ENCODE assay signal across 9 mouse cellular contexts in genomic region chr4:98563506-98564195, GRCm38 (mm10).
A peak's percentile ranks its signal among the peaks of the same experiment; 100 is the strongest.
DNase-seq lines count a peak whose midpoint lies in the region; ATAC-seq lines count a peak whose summit lies in the region.
"Had no signal": no experiment of that assay in that cellular context is flagged by ENCODE, and none has a peak within 500 bp of the region (broad histone marks: within the 10 kb centered on the region; RNA-seq: fewer than 3 reads in every experiment).

No protein-coding gene starts in this region.

- no peaks in the 10 kb centered on the region for H3K9me3 ChIP-seq in midbrain, embryonic 13.5 days
- H3K9me3 ChIP-seq in midbrain, embryonic 11.5 days (ENCODE audit: control insufficient read depth, low read length), result no peaks in the 10 kb centered on the region
- H3K9me3 ChIP-seq in heart, embryonic 11.5 days (replicated peaks; ENCODE audit: control insufficient read depth, low read length), result no peaks in the 10 kb centered on the region
- no peaks in the 10 kb centered on the region for H3K9me3 ChIP-seq in stomach, embryonic 16.5 days (replicated peaks; ENCODE audit: control insufficient read depth, low read length)

- H3K27ac ChIP-seq in midbrain, embryonic 13.5 days, result no peak overlapping the region
- H3K27ac ChIP-seq in midbrain, embryonic 11.5 days (ENCODE audit: low read depth, low read length), result no peak overlapping the region
- H3K27ac ChIP-seq in heart, embryonic 11.5 days (ENCODE audit: low read depth, low read length), result peak overlapping the region; percentile 75
- H3K27ac ChIP-seq in stomach, embryonic 16.5 days (ENCODE audit: low read length), result peak overlapping the region; percentile 70
- H3K27ac ChIP-seq: macrophage had no signal

- H3K4me1 ChIP-seq in midbrain, embryonic 13.5 days (replicated peaks), result peaks cover 28% of the 10 kb centered on the region
- H3K4me1 ChIP-seq in midbrain, embryonic 11.5 days (ENCODE audit: control insufficient read depth, insufficient read depth, low read length), result peaks cover 2% of the 10 kb centered on the region; the same call in 1 of the 2 replicates
- peaks cover 17% of the 10 kb centered on the region for H3K4me1 ChIP-seq in heart, embryonic 11.5 days (ENCODE audit: control insufficient read depth, insufficient read depth, low read length)
- peaks cover 12% of the 10 kb centered on the region for H3K4me1 ChIP-seq in stomach, embryonic 16.5 days (ENCODE audit: control insufficient read depth, insufficient read depth, low read length)

- H3K27me3 ChIP-seq in midbrain, embryonic 13.5 days, result no peaks in the 10 kb centered on the region
- H3K27me3 ChIP-seq in midbrain, embryonic 11.5 days (ENCODE audit: control insufficient read depth, insufficient read depth, low read length), result no peaks in the 10 kb centered on the region
- H3K27me3 ChIP-seq in heart, embryonic 11.5 days (ENCODE audit: control insufficient read depth, insufficient read depth, low read length), result no peaks in the 10 kb centered on the region
- no peaks in the 10 kb centered on the region for H3K27me3 ChIP-seq in stomach, embryonic 16.5 days (ENCODE audit: control insufficient read depth, insufficient read depth, low read length)

- no peak overlapping the region for H3K4me2 ChIP-seq in midbrain, embryonic 13.5 days (replicated peaks)
- no peak overlapping the region for H3K4me2 ChIP-seq in midbrain, embryonic 11.5 days
- H3K4me2 ChIP-seq in heart, embryonic 11.5 days, result no peak overlapping the region
- H3K4me2 ChIP-seq in stomach, embryonic 16.5 days (ENCODE audit: low read depth, low read length), result no peak overlapping the region

- ATAC-seq in midbrain, embryonic 13.5 days, result peak; percentile 69; the same call in 1 of the 2 replicates
- no peak for ATAC-seq in midbrain, embryonic 11.5 days (ENCODE audit: low FRiP score)
- 0 out of 2 replicates have a peak, but pooled peaks have one; percentile 67 for ATAC-seq in heart, embryonic 11.5 days (replicated peaks; ENCODE audit: insufficient number of reproducible peaks, low FRiP score, low TSS enrichment)
- ATAC-seq in stomach, embryonic 16.5 days (ENCODE audit: insufficient read depth, low FRiP score), result peak; percentile 44; the same call in 1 of the 2 replicates

- WGBS in midbrain, embryonic 13.5 days, result 65% methylated on average over 10 of the region's 10 CpGs
- 84% methylated on average over 10 of the region's 10 CpGs for WGBS in midbrain, embryonic 11.5 days
- 54% methylated on average over 10 of the region's 10 CpGs for WGBS in heart, embryonic 11.5 days (ENCODE audit: insufficient replicate concordance)
- 54% methylated on average over 10 of the region's 10 CpGs for WGBS in stomach, embryonic 16.5 days

- no peaks in the 10 kb centered on the region for H3K36me3 ChIP-seq in midbrain, embryonic 13.5 days
- no peaks in the 10 kb centered on the region for H3K36me3 ChIP-seq in midbrain, embryonic 11.5 days (ENCODE audit: control insufficient read depth, insufficient read depth, low read length)
- no peaks in the 10 kb centered on the region for H3K36me3 ChIP-seq in heart, embryonic 11.5 days (ENCODE audit: control insufficient read depth, insufficient read depth, low read length)
- no peaks in the 10 kb centered on the region for H3K36me3 ChIP-seq in stomach, embryonic 16.5 days (ENCODE audit: control insufficient read depth, insufficient read depth, low read length)

- no peak for DNase-seq in midbrain, embryonic 11.5 days (ENCODE audit: low spot score, missing footprints)
- DNase-seq in kidney, postnatal 36 days, result peak; percentile 24 to 41
- no peak for DNase-seq in frontal cortex, postnatal 14 days (ENCODE audit: low spot score in 2 of 2)
- no peak for DNase-seq in right cerebral cortex, adult 2 months (ENCODE audit: low spot score in 2 of 2)
- DNase-seq: cerebellum, adult 8-10 months had no signal

- no peak overlapping the region for H3K9ac ChIP-seq in midbrain, embryonic 13.5 days (replicated peaks)
- no peak overlapping the region for H3K9ac ChIP-seq in midbrain, embryonic 11.5 days (ENCODE audit: low read length)
- no peak overlapping the region for H3K9ac ChIP-seq in heart, embryonic 11.5 days (ENCODE audit: low read depth, low read length)
- no peak overlapping the region for H3K9ac ChIP-seq in stomach, embryonic 16.5 days (ENCODE audit: low read length)

- no peak overlapping the region for H3K4me3 ChIP-seq in midbrain, embryonic 13.5 days (replicated peaks)
- H3K4me3 ChIP-seq in midbrain, embryonic 11.5 days (ENCODE audit: low read depth, low read length), result no peak overlapping the region
- H3K4me3 ChIP-seq in heart, embryonic 11.5 days (ENCODE audit: low read depth, low read length), result no peak overlapping the region
- no peak overlapping the region for H3K4me3 ChIP-seq in stomach, embryonic 16.5 days (replicated peaks; ENCODE audit: low read length)

Comparison
In these comparisons a context has a peak if more than half of its experiments do, and no peak if none do; other contexts are left out.
1. H3K27ac ChIP-seq: peak in heart, embryonic 11.5 days (single experiment) and stomach, embryonic 16.5 days (single experiment); none in midbrain, embryonic 13.5 days (single experiment) and midbrain, embryonic 11.5 days (single experiment).
2. DNase-seq: peak in kidney, postnatal 36 days (2 of 2); none in midbrain, embryonic 11.5 days (single experiment), frontal cortex, postnatal 14 days (0 of 2) and right cerebral cortex, adult 2 months (0 of 2).